Mouse (Mus musculus): ENCODE measurements around the gene Pcgf5.

DNA sequence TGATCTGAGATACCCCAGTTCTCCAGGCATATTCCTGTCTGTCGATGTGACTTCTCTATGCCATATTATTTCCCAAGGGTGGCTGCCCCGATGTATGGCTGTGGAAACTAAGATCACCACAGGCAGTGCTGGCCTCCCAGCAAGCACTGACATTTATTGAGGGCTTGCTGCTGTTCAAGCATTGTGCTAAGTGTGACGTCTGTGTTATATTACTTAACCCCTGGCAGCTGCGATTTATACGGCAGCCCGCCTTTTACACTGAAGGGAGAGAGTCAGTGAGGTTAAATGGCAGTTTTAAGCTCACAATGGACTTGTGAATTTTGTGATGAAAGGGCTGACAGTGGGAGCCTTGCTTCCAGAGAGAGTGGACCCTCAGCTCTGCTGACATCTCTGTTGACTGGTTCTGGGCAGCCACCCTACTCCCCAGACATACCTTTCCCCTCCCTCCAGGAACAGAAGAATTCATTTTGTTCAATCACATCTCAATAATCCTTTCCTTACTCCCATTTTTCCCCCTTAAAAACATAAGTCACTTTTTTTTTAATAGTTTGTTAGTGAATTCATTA, 25.0 kb downstream of the Pcgf5 start:
- no peak for TF ChIP-seq CTCF (IDR thresholded peaks at IDR 0.05; ENCODE audit: low read depth, low read length)
- no peak for TF ChIP-seq EP300 (IDR thresholded peaks at IDR 0.05; ENCODE audit: insufficient read depth, low read depth, low read length)
- TF ChIP-seq POLR2A (IDR thresholded peaks at IDR 0.05; ENCODE audit: insufficient read depth, low read length): no peak
